Mouse (Mus musculus) C2C12 (cell line): Measurements from ENCODE around the gene Rabep2. TPM values are rescaled to one million over a fixed set of nuclear protein-coding genes. Genes with fewer than 3 reads are reported as not detected.
"Not testable (repeated sequence)": the region's sequence is repeated elsewhere in the genome, so short reads cannot be mapped to it uniquely, and the experiment has no call there.

Source experiments
- H3K27me3 ChIP-seq: one replicate; pipeline ENCODE4 v1.6.1; 2011; ENCODE audit not compliant: control insufficient read depth, insufficient read depth, insufficient read length
- H3K36me3 ChIP-seq: one replicate; pipeline ENCODE4 v1.6.1; 2011; ENCODE audit not compliant: control insufficient read depth, insufficient read depth
- H3K4me3 ChIP-seq: one replicate; pipeline ENCODE4 v1.5.1; 2011; ENCODE audit warnings: mild to moderate bottlenecking, control low read depth; ENCODE audit not compliant: poor library complexity, insufficient read depth, severe bottlenecking
- H3K79me2 ChIP-seq: one replicate; pipeline ENCODE4 v1.6.1; 2011; ENCODE audit not compliant: control insufficient read depth, insufficient read depth
- H3K79me3 ChIP-seq: one replicate; pipeline ENCODE4 v1.6.1; 2011; ENCODE audit warnings: low read depth, control low read depth
- H3ac ChIP-seq: one replicate; pipeline ENCODE3; 2011; ENCODE audit warnings: low read depth; ENCODE audit not compliant: control insufficient read depth, insufficient read length
- CEBPB ChIP-seq: IDR thresholded peaks from one replicate; pipeline ENCODE4 v1.6.1; 2011; ENCODE audit warnings: low read depth, mild to moderate bottlenecking, control low read depth, moderate library complexity
- CTCF ChIP-seq: IDR thresholded peaks from one replicate; pipeline ENCODE4 v1.5.1; 2011; ENCODE audit not compliant: control insufficient read depth, insufficient read depth, insufficient read length
- FOSL1 ChIP-seq: IDR thresholded peaks from one replicate; pipeline ENCODE4 v1.8.0; 2011; ENCODE audit warnings: mild to moderate bottlenecking, low read length; ENCODE audit not compliant: poor library complexity, insufficient read depth, severe bottlenecking
- MAX ChIP-seq: IDR thresholded peaks from one replicate; pipeline ENCODE4 v1.6.1; 2011; ENCODE audit warnings: mild to moderate bottlenecking, control low read depth
- MYOD1 ChIP-seq: IDR thresholded peaks from one replicate; pipeline ENCODE4 v1.6.1; 2011; ENCODE audit warnings: low read depth; ENCODE audit not compliant: control insufficient read depth, insufficient read length
- MYOG ChIP-seq: IDR thresholded peaks from one replicate; pipeline ENCODE4 v1.6.1; 2011; ENCODE audit not compliant: control insufficient read depth, insufficient read length; ENCODE audit errors: extremely low read depth
- USF1 ChIP-seq: IDR thresholded peaks from one replicate; pipeline ENCODE4 v1.6.1; 2011; ENCODE audit warnings: low read depth, mild to moderate bottlenecking, control low read depth, moderate library complexity
- polyA plus RNA-seq: library from polyadenylated mRNA; unstranded; fragments of >200 nt; fragmentation: generic; extraction: Trizol; gene quantifications from one replicate; pipeline ENCODE4 v1.2.1, GENCODE M21; 2012; ENCODE audit warnings: missing spikeins

The Rabep2 gene
- polyA plus RNA-seq, 1 experiment = 17.5 TPM

- no peak for TF ChIP-seq CTCF
- no peak for TF ChIP-seq USF1
- TF ChIP-seq MYOD1 = no peak
- no peak for TF ChIP-seq MAX
- TF ChIP-seq MYOG = no peak
- no peak for TF ChIP-seq CEBPB
- TF ChIP-seq FOSL1 = no peak
- peak within 1 kb of the TSS; percentile 50 for H3K4me3 ChIP-seq
- peak within 1 kb of the TSS; percentile 98 for H3ac ChIP-seq
- H3K36me3 ChIP-seq = peaks cover 19% of the 10 kb centered on the region
- no peaks in the 10 kb centered on the region for H3K27me3 ChIP-seq
- peaks cover 19% of the 10 kb centered on the region for H3K79me2 ChIP-seq
- peaks cover 11% of the 10 kb centered on the region for H3K79me3 ChIP-seq
Observed at GRCm38 (mm10) chr7:126487052-126487483, 58.5 kb downstream of the Rabep2 start, which contains the start of gene Tufm. Tufm (plus strand) TSS chr7:126487361.

- Histone ChIP-seq H3K4me3 (peak overlapping the region; percentile 50), H3K36me3 (peaks cover 19% of the 10 kb centered on the region), H3K79me3 (peaks cover 11% of the 10 kb centered on the region), H3K79me2 (peaks cover 19% of the 10 kb centered on the region), H3ac (peak overlapping the region; percentile 98)
- not testable (repeated sequence) for H3K27me3 ChIP-seq
Observed at GRCm38 (mm10) chr7:126487617-126488385, 59.2 kb downstream of the Rabep2 start.

- Histone ChIP-seq H3K4me3 (no peak overlapping the region), H3K27me3 (no peaks in the 10 kb centered on the region), H3K79me3 (peaks cover 15% of the 10 kb centered on the region), H3ac (no peak overlapping the region), H3K79me2 (peaks cover 19% of the 10 kb centered on the region), H3K36me3 (peaks cover 49% of the 10 kb centered on the region)
- TF ChIP-seq MYOD1 = no peak
- TF ChIP-seq CTCF = no peak
- no peak for TF ChIP-seq MAX
- no peak for TF ChIP-seq USF1
- no peak for TF ChIP-seq FOSL1
- TF ChIP-seq MYOG = no peak
- no peak for TF ChIP-seq CEBPB
Observed at GRCm38 (mm10) chr7:126491005-126491404, 62.4 kb downstream of the Rabep2 start.

DNA sequence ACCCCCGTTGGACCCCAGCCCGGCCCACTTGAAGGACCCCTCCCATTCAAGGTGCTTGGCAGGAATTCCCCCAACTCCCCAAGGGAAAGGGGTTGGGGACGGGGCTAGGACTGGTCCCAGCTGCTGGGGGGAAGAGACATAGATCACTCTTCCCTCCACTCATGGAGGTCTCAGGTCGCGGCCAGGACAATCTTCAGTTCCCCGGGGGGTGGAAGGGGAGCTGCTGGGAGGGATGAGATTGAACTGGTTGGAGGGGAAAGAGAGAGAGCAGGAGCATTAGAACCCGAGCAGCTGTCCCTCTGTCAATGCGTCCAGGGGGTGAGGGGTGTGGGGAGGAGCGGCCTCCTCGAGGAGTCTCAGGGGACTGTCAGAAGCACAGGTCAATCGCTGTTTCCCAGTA, 63.4 kb downstream of the Rabep2 start:
- peaks cover 19% of the 10 kb centered on the region for H3K79me2 ChIP-seq
- no peaks in the 10 kb centered on the region for H3K27me3 ChIP-seq
- no peak overlapping the region for H3ac ChIP-seq
- no peak for TF ChIP-seq MYOD1
- TF ChIP-seq MYOG = no peak
- no peak for TF ChIP-seq USF1
- no peak for TF ChIP-seq MAX
- no peak for TF ChIP-seq CTCF
- no peak for TF ChIP-seq CEBPB
- TF ChIP-seq FOSL1 = no peak
- peaks cover 15% of the 10 kb centered on the region for H3K79me3 ChIP-seq
- H3K36me3 ChIP-seq = peaks cover 59% of the 10 kb centered on the region
- no peak overlapping the region for H3K4me3 ChIP-seq

GRCm38 (mm10) chr7:126494120-126494519, 65.6 kb downstream of the Rabep2 start:
- Histone ChIP-seq H3K27me3 (no peaks in the 10 kb centered on the region), H3K36me3 (peaks cover 74% of the 10 kb centered on the region), H3K79me3 (peaks cover 12% of the 10 kb centered on the region), H3K4me3 (no peak overlapping the region), H3K79me2 (peaks cover 23% of the 10 kb centered on the region), H3ac (no peak overlapping the region)
- TF ChIP-seq MAX (no peak), CEBPB (no peak), USF1 (no peak), MYOD1 (no peak), FOSL1 (no peak), CTCF (no peak), MYOG (no peak)

DNA sequence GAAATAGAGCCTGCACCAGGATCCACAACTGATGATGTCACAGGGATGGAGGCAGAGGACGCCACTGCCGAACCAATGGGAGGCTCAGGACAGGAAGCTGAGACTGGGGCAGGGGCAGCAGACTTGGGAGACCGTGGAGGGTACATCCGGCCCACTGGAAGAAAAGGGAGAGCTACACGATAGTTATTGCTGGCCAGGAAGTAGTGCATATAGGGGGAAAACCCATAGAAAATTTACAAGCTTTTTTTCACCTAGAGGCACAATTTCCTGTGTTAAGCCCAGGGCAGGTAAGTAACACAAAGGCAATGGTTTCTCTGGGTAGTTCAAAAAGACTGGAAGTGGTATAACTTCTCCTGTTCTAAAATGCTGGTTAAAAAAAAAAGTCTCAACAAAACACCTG, 67.9 kb downstream of the Rabep2 start:
- peaks cover 35% of the 10 kb centered on the region for H3K79me3 ChIP-seq
- no peak overlapping the region for H3K4me3 ChIP-seq
- H3ac ChIP-seq = no peak overlapping the region
- peaks cover 82% of the 10 kb centered on the region for H3K36me3 ChIP-seq
- no peak for TF ChIP-seq CEBPB
- H3K79me2 ChIP-seq = peaks cover 46% of the 10 kb centered on the region
- H3K27me3 ChIP-seq = no peaks in the 10 kb centered on the region
